Mouse (Mus musculus) left cerebral cortex, adult 9 months (tissue): ENCODE results near the gene Pheta2.
"Not testable (repeated sequence)": the region's sequence is repeated elsewhere in the genome, so short reads cannot be mapped to it uniquely, and the experiment has no call there.

Source experiments
- DNase-seq, 2 experiments: peaks; one replicate each; pipeline ENCODE4 v3.0.0; 2022; ENCODE audit warnings: low spot score in 2 of 2

Gene Pheta2

DNA sequence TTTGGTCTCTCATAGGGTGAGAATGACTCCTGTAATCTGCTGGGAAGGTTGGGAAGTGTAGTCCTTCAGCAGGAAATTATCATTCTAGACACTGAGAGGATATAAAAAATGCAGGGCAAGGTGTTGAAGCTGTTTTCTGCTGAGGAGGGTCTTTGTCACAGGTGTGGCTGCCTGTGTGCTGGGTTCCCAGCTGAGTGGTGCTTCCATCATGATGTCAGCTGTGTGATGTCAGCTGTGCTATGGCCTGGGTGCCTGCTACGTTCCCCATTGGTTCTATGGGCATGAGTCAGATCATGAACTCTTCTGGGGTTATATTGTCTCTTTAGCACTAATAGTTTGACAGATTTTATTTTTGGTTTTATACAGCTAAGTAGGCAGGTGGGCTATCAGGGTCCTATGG is 30.1 kb downstream of the Pheta2 start:
- DNase-seq: no peak

DNA sequence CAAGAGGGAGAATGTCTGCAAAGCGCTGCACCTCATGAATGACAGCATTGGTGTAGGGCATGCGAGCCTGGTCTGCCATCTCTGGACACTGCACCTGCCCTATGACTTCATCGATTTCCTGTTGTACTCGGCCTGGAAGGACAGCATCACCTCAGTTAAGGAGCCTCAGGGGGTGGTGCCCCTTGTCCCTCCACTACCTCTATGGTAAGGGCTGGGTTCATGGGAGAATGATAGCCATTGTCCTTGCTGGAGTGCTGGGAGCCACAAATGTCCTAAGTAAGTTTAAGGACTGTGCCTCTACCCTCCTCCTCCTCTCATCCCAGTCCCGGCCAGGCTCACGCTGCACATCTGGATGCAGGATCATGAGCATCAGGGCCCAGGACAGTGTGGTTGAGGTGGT is 33.7 kb downstream of the Pheta2 start:
- no peak for DNase-seq

DNA sequence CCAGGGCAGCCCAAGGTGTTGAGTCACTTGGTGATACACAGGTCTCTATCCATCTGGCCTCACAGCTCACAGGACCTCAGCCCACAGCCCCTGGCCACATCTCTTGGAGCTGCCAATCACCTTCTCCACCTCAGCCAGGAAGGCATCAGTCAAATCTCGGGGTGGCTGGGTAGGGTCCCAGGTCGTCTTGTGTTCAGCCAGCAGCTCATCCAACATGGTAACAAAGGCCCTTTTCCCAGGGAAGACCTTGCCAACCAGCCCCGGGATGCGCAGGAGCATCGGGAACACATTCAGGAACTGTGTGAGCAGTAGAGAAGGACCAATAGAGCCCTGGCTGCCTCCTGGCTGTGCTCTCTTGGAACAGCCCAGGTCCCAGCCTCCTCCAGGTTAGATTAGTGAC is 34.2 kb downstream of the Pheta2 start:
- no peak for DNase-seq

DNA sequence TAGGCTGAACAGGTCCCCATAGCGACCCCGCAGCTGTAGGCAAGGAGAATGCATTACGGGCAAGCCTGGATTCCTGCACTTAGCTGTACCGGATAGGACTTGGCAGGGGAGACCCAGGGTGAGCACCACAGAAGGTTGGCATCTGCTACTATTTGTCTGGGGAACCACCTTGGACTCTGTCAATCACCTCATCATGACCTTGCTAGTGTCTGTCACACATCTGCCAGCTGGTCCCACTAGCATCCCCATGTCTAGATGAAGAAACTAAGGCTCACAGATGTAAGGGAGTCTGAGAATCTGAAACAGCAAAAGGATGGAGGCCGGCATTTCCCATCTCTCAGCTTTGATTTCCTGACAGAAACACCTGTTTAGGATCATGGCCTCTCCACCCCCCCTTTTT is 35.7 kb downstream of the Pheta2 start:
- DNase-seq: no peak

DNA sequence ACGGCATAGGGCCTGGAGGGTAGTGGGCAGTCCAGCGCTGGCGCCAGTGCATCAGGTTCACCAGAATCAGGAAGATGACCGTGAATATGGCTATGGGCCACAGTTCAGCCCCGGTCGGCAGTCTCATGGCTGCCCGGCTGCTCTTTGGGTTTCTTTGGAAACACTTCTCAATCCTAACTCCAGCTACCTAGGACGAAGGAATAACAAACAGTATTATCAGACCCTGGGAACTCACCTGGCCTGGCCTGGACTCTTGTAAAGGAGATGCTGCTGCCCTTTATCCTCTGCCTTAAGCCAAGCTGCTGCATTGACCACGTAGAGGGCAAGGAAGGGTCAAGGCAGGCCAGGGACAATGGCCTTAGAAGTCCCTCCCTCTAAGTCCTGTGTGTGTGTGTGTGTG is 37.1 kb downstream of the Pheta2 start:
- DNase-seq: no peak

DNA sequence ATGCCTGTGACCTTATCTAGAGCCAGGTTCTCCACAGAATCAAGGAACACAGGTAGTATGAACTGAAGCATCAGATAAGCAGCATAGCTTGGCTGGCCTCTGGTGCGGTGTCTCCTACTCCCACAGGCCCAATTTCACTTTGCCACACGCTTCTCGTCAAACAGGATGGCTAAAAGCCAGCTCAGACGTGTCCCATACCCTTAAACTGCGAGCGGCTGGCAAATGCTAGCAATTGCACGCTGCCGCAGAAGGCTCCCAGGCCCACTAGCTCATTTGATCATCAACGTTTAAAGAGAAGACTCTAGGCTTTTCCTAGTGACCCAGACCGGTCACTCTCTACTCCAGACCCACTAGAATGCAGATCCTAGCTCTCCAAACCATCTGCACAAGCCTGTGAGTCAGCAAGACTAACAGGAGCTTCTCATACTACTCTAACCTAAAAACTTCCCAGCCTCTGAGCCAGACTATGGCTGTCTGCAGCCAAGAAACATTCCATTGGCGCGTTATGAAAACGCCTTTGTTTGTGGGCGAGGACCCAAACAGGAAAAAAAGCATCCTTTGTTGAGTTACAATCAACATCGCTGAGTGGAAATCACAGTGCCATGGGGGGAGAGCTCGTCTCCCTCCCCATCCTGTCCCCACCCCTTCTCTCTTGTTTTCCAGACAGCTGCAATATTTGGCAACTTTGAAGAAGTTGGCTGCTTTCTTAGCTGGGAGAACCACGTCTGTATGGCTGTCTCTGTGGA is 37.8 kb downstream of the Pheta2 start:
- peak in 1 of 2 experiments; percentile 76 for DNase-seq

DNA sequence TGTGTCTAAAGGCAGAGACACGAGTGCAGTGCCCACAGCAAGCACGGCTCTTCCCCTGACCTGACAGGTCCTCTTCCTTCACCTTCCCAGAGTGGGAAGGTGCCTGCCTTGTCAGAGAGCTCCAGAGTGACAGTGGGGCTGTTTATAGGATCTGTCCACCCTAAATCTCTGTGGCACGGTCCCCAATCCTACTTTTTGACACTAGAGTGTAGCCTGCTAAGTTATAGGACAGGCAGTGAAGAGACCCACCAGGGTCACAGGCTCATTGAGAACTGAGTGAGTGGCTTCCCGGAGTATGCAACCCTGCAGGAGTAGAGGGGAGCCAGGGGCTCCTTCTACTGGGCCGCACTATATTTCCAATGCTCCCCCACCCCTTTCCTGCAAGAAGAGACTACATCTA is 39.0 kb downstream of the Pheta2 start:
- DNase-seq: no peak

DNA sequence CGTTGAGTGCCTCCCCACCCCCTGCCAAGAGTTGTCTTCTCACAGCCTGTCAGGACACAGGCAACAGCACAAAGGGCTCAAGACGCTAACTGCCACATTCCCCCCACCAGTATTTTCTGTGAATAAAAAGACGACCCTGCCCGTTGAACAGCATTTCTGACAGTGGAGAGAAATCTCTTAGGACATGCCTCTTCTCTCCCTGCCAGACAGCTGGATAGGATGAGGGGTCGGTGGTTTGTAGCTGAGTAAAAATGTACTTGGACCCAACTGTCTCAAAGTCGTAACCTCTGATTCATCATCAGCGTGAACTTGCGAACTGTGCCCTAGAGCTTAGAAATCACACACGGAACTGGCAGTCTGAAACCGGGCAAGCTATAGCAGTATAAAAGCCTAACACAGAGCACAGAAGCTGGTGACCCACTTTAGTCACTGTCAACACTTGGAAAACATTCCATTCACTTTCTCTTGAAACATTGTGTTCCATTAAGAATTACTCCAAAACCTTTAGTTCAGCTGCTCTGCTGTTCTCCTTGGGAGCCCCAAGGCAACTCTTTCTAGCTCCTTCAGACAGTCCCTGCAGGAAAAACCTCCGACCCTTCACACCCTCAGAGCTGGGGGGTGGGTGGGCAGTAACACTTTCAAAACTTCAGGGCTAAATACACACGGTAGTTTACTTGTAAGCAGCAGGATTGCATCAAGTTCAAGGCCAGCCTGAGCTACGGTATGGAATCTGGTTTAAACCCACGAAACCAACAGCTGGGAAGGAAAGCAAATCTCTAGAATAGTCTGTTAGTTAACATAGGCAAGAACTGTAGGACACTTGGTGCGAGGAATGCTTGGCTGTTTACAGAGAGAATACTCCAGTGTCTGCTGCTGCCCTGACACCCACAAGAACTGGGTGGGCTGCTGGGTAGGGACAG is 39.8 kb downstream of the Pheta2 start:
- no peak for DNase-seq

DNA sequence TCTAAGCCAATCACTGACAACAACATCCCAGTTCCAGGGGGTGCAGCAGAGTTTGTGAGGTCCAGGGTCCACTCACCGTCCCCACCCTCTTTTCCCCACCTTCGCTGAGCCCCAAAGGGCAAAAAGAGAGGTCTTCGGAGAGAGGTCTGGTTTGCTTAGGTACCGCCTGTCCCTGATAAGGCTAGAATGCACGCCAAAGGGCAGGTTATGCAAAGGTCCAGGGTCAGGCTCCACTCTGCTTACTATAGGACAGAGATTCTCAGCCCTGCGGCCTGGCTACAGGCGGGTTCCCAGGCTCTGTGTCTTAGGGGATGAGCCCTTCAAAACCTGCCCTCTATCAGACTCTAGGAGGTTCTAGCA is 40.7 kb downstream of the Pheta2 start:
- no peak for DNase-seq

DNA sequence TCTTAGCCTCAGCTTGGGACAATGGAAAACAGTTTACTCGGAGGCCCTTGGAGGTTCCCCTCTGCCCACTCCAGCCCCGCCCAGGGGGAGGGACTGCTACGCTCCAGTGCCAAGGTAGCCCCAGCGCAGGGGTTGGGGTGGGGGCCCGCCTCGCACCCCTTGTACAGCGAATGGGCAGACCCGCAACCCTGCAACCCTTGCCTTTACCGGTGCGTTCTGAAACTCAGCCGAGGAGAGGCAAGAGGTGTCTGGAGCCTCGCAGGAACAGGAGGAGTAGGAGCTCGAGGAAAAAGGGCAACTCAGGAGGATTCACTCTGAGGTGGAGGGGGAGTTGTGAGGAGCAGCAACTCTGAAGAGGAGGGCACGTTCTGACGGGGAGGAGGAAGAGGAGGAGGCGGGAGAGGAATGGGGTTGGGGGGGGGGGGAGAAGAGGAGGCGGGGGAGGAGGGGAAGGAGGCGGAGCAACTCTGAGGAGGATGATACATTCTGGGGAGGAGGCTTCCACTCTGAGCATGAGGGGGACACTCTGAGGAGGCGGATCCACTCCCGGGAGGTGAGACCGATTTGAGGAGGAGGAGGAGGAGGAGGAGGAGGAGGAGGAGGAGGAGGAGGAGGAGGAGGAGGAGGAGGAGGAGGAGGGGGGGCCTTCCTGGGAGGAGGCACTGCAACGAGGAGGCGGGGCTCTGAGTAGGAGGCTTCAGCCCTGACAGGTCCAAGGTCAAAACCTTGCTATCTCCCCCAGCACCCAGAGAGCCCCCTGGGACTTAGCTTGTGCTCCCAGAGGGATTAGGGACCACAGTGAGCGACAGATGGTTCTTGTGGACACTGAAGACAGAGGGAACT is 41.4 kb downstream of the Pheta2 start, which contains the start of gene Cyp2d22:
TSS of gene Cyp2d22 (minus strand) at position 390 of the 843 bp plus-strand sequence.
- peak in 1 of 2 experiments; percentile 22 for DNase-seq

DNA sequence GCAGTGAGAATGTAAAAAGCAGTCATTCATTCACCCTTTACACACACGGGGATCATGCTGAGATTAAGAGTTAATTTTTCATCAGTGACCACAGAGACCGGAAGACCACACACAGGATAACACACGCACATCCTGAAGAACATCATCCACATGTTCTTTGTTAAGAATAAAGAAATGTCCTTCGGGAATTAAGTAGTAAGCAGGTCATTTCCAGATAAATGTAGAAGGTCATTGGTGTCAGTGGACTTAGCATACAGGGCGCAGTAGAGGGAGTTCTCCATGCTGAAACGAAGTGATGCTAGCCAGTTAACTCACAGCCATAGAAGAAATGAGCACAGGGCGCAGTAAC is 41.9 kb downstream of the Pheta2 start:
- no peak for DNase-seq

DNA sequence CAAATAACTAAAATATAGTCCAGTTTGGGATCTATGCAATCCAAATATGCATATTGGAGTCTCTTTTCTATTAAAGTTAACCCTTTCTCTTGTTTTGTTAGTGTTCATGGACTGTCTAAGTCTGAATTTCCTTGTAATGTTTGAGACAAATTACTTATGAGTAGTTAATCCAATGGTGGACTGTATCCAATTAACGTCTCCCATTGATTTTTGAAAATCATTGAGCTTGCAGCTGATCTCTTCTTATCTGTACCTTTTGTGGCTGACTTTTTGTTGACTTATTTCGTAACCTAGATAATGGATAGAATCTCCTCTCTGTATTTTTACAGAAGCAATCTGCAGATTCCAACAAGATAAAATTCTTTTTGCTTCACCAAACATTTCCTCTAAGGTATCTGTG is 43.7 kb downstream of the Pheta2 start:
- no peak for DNase-seq

DNA sequence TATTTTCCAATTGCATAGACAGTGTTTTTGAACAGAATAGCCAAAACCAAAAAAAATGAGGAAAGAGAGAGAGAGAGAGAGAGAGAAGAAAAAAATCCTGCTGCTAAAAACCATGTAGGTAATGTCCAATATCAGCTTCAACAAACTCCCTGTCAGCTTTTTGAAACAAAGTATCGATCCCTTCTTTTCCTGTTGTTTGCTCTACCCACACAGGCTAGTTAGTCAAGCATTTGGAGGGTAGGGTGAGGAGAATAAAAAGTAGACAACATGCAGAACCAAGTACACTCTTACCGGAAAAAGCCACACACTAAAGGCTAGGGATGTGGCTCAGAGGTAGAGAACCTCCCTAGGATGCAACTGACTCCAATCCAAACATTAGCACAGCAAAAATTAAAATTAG is 47.0 kb downstream of the Pheta2 start:
- no peak for DNase-seq

DNA sequence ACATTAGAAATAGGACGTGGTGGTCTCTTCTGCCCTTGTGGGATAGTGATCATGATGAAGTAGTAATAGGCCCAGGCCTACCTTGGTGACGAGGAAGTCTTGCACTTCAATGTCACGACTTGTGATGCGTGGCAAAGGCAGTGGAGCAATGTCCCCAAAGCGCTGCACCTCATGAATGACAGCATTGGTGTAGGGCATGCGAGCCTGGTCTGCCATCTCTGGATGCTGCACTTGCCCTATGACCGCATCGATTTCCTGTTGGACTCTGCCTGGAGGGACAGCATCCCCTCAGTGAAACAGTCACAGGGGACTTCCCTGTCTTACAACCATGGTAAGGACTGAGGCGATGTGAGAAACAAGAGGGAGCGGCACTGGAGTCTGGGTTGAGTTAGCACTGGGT is 51.2 kb downstream of the Pheta2 start:
- DNase-seq: not testable (repeated sequence)

DNA sequence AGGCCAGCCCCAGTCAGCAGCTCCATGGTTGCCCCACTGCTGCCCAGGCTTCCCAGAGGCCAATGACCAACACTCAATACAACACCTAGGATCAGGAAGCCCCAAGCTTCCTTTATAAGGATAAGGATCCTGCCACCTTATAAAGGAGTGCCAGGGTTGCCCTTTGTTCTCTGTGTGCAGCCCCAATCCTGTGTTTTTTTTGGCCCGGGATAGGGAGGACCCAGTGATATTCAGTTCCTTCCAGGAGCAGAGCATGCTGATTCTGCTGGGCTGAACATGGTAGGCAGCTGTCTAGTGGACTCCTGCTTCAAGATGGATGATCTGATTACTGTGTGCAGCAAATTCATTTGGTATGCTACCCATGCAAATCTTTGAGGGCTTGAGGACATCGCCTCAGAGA is 55.2 kb downstream of the Pheta2 start, which contains the start of gene Cyp2d11:
TSS of gene Cyp2d11 (minus strand) at position 101 of the 400 bp plus-strand sequence.
- DNase-seq: not testable (repeated sequence)
